Mouse (Mus musculus) midbrain, embryonic 11.5 days (tissue): ENCODE measurements around the gene Cdk19. TPM values are rescaled to one million over a fixed set of nuclear protein-coding genes. Genes with fewer than 3 reads are reported as not detected.
A peak's percentile ranks its signal among the peaks of the same experiment; 100 is the strongest.

Experiments
- ATAC-seq: fragments of 200-750 bp; cut with Nextera tagmentation; 2 replicates; pipeline ENCODE4 v1.8.0; 2017; ENCODE audit warnings: moderate TSS enrichment, moderate library complexity; ENCODE audit not compliant: low FRiP score
- DNase-seq: peaks from one replicate; pipeline ENCODE4 v3.0.0; 2015; ENCODE audit warnings: low spot score; ENCODE audit errors: missing footprints
- H3K27ac ChIP-seq: fragments of 300-500 bp; sonication (generic); 2 replicates; pipeline ENCODE4 v1.5.1; 2014; ENCODE audit warnings: low read depth, low read length
- H3K27me3 ChIP-seq: fragments of 300-500 bp; sonication (generic); 2 replicates; pipeline ENCODE4 v1.6.1; 2014; ENCODE audit warnings: mild to moderate bottlenecking, low read length, moderate library complexity, mixed read lengths; ENCODE audit not compliant: control insufficient read depth, insufficient read depth
- H3K36me3 ChIP-seq: fragments of 300-500 bp; sonication (generic); 2 replicates; pipeline ENCODE4 v1.6.1; 2014; ENCODE audit warnings: mild to moderate bottlenecking, low read length, moderate library complexity, mixed read lengths; ENCODE audit not compliant: control insufficient read depth, insufficient read depth
- H3K4me1 ChIP-seq: fragments of 300-500 bp; sonication (generic); 2 replicates; pipeline ENCODE4 v1.6.1; 2014; ENCODE audit warnings: low read length; ENCODE audit not compliant: control insufficient read depth, insufficient read depth
- H3K4me2 ChIP-seq: fragments of 300-500 bp; sonication (generic); 2 replicates; pipeline ENCODE4 v1.6.1; 2014; ENCODE audit warnings: mild to moderate bottlenecking, moderate library complexity
- H3K4me3 ChIP-seq: fragments of 300-500 bp; sonication (generic); 2 replicates; pipeline ENCODE4 v1.5.1; 2014; ENCODE audit warnings: low read depth, low read length
- H3K9ac ChIP-seq: fragments of 300-500 bp; sonication (generic); 2 replicates; pipeline ENCODE4 v1.6.1; 2014; ENCODE audit warnings: low read length
- H3K9me3 ChIP-seq: fragments of 300-500 bp; sonication (generic); 2 replicates; pipeline ENCODE4 v1.6.1; 2016; ENCODE audit warnings: low read length; ENCODE audit not compliant: control insufficient read depth
- WGBS: fragments of 180-500 bp; shearing (Covaris S2); extraction: QIAGEN DNeasy Blood & Tissue Kit; methylation state at CpG from one replicate; pipeline ENCODE4 v1.1.7; 2014; 5-methylcytosine and 5-hydroxymethylcytosine counted together
- polyA plus RNA-seq: library from polyadenylated mRNA; unstranded; fragments of >200 nt; fragmentation: Nextera tagmentation; extraction: Ambion mirVana; gene quantifications from 2 replicates; pipeline ENCODE4 v1.2.1, GENCODE M21; 2014

The Cdk19 gene
- polyA plus RNA-seq, 1 experiment from 2014 or later: 7.3 TPM

GRCm38 (mm10) chr10:40523312-40523975, 184.1 kb downstream of the Cdk19 start:
- no peak overlapping the region for H3K9ac ChIP-seq
- H3K4me1 ChIP-seq: peaks cover 6% of the 10 kb centered on the region; the same call in 1 of the 2 replicates
- no peak overlapping the region for H3K4me2 ChIP-seq
- WGBS: 74% methylated on average over 7 of the region's 7 CpGs
- no peak overlapping the region for H3K27ac ChIP-seq
- H3K27me3 ChIP-seq: no peaks in the 10 kb centered on the region
- DNase-seq: no peak
- ATAC-seq: no peak
- H3K9me3 ChIP-seq: no peaks in the 10 kb centered on the region
- no peaks in the 10 kb centered on the region for H3K36me3 ChIP-seq
- H3K4me3 ChIP-seq: no peak overlapping the region

DNA sequence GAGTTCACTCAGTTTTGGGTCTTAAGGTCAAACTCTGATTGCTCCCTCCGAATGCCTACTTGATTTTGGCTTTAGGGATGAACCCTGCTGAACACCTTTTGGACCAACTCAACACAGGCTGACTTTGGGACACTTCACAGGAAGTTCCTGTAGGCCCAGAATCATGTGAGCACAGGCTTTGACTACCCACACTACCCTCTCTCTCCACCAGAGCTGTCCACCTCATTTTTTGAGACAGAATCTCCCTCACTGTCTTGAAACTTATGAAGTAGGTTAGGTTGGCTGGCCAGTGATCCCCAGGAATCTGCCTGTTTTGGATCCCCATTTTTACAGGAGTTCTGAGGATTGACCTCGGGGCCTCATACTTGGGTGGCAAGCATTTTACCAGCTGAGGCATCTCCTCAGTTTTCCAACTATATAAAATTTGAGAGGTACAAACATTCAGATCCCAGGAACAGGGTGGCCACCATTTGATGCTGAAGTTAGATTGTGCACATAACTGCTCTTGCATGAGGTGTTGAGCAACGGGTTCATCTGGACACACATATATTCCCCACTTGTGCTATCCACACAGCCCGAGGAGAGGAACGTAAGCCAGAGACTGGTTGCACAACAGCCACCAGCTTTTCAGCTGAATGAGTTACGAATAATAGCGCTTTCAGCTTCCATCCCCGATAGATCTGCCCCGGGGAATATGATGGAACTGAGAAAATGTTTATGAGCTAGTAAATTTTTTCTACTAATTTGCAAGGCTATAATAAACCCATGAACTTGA, 184.9 kb downstream of the Cdk19 start:
- ATAC-seq (no peak), DNase-seq (no peak)
- Histone ChIP-seq H3K4me1 (peaks cover 6% of the 10 kb centered on the region; the same call in 1 of the 2 replicates), H3K4me3 (no peak overlapping the region), H3K4me2 (no peak overlapping the region), H3K27me3 (no peaks in the 10 kb centered on the region), H3K27ac (no peak overlapping the region), H3K9ac (no peak overlapping the region), H3K36me3 (no peaks in the 10 kb centered on the region), H3K9me3 (no peaks in the 10 kb centered on the region)
- WGBS: 82% methylated on average over 9 of the region's 9 CpGs

DNA sequence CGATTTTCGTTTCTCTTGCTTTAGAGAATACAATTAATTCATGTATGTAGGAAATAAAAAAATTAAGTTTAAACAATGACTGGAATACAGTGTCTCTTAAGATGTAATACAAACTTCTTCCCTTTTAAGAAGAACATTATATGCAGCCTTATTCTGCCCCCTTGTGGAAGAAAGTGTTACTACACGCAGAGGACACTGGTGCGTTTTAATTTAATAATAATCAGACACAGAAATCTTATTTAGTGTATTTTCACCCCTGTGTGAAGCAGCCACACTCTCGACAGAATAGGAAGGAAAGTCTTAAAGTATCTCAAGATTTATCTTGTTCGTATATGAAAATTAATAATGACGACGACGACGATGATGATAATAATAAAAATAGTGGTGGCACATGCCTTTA, 185.6 kb downstream of the Cdk19 start:
- H3K4me3 ChIP-seq: no peak overlapping the region
- 35% methylated on average over 10 of the region's 10 CpGs for WGBS

GRCm38 (mm10) chr10:40525616-40526155, 186.3 kb downstream of the Cdk19 start:
- H3K9me3 ChIP-seq: no peaks in the 10 kb centered on the region
- H3K4me3 ChIP-seq: no peak overlapping the region
- DNase-seq (no peak), ATAC-seq (no peak)
- no peak overlapping the region for H3K27ac ChIP-seq
- 71% methylated on average over 9 of the region's 9 CpGs for WGBS
- H3K4me1 ChIP-seq: peaks cover 6% of the 10 kb centered on the region; the same call in 1 of the 2 replicates
- H3K9ac ChIP-seq: peak overlapping the region; percentile 16; the same call in 1 of the 2 replicates
- no peaks in the 10 kb centered on the region for H3K36me3 ChIP-seq
- H3K27me3 ChIP-seq: no peaks in the 10 kb centered on the region
- no peak overlapping the region for H3K4me2 ChIP-seq

More for the DNA sequence above, 185.6 kb downstream of the Cdk19 start:
- no peaks in the 10 kb centered on the region for H3K27me3 ChIP-seq
- peaks cover 6% of the 10 kb centered on the region; the same call in 1 of the 2 replicates for H3K4me1 ChIP-seq
- DNase-seq (peak; percentile 94), ATAC-seq (no peak)
- H3K36me3 ChIP-seq: no peaks in the 10 kb centered on the region
- H3K27ac ChIP-seq: no peak overlapping the region
- no peak overlapping the region for H3K4me2 ChIP-seq
- H3K9me3 ChIP-seq: no peaks in the 10 kb centered on the region
- no peak overlapping the region for H3K9ac ChIP-seq

- no peak overlapping the region for H3K27ac ChIP-seq
- ATAC-seq (no peak), DNase-seq (no peak)
- WGBS: 89% methylated on average over 8 of the region's 8 CpGs
- peak overlapping the region; percentile 16; the same call in 1 of the 2 replicates for H3K9ac ChIP-seq
- H3K27me3 ChIP-seq: no peaks in the 10 kb centered on the region
- no peak overlapping the region for H3K4me2 ChIP-seq
- no peak overlapping the region for H3K4me3 ChIP-seq
- H3K36me3 ChIP-seq: no peaks in the 10 kb centered on the region
- H3K9me3 ChIP-seq: no peaks in the 10 kb centered on the region
- H3K4me1 ChIP-seq: peaks cover 2% of the 10 kb centered on the region; the same call in 1 of the 2 replicates
Observed at GRCm38 (mm10) chr10:40526301-40526761, 187.0 kb downstream of the Cdk19 start.

DNA sequence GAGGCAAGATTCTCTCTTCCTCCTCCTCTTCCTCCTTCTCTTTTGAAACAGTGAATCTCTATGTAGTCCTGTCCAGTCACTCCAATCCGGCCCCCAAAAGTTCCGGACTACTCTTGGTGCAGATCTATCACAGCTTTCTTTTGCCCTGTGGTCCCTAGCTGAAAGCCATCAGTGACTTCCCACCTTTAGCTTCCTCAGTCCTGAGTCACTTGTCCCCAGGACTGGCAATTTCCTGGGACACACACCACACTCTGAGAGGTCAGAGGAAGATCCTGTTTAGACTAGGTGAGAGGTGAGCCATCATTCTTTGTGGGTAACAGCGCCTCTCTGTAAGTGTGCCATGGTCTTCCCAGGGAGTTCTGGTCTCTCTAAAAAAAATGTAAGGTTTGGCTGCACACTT, 187.6 kb downstream of the Cdk19 start:
- H3K9me3 ChIP-seq: no peaks in the 10 kb centered on the region
- H3K27me3 ChIP-seq: no peaks in the 10 kb centered on the region
- 80% methylated on average over 3 of the region's 3 CpGs for WGBS

GRCm38 (mm10) chr10:40527573-40527972, 188.2 kb downstream of the Cdk19 start:
- Histone ChIP-seq H3K4me2 (no peak overlapping the region), H3K4me1 (no peaks in the 10 kb centered on the region), H3K9ac (no peak overlapping the region), H3K27me3 (no peaks in the 10 kb centered on the region), H3K36me3 (no peaks in the 10 kb centered on the region), H3K4me3 (no peak overlapping the region), H3K27ac (no peak overlapping the region), H3K9me3 (no peaks in the 10 kb centered on the region)
- 72% methylated on average over 8 of the region's 8 CpGs for WGBS
- DNase-seq (no peak), ATAC-seq (no peak)

More for the DNA sequence above, 187.6 kb downstream of the Cdk19 start:
- ATAC-seq (no peak), DNase-seq (no peak)
- Histone ChIP-seq H3K4me3 (no peak overlapping the region), H3K9ac (no peak overlapping the region), H3K4me1 (peaks cover 2% of the 10 kb centered on the region; the same call in 1 of the 2 replicates), H3K36me3 (no peaks in the 10 kb centered on the region), H3K27ac (no peak overlapping the region), H3K4me2 (no peak overlapping the region)

DNA sequence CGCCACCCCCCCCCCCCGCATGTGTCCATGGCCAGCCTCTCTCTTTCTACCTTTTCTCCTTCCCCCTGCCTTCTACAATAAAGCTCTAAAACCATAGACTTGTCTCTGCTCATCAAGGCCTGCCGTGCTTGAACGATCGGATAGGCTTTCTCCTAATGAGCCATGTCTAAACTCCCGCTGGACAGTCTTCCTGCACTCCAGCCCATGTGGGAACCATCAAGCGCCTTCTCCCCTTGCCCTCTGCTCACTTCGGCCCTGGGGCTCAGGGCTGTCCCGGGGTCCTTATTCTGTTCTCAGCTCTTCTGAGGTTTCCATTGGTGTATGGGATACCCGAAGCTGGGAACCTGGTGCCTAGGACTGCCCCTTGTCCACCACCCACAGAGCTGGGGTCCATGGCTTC, 189.3 kb downstream of the Cdk19 start:
- Histone ChIP-seq H3K36me3 (no peaks in the 10 kb centered on the region), H3K27me3 (no peaks in the 10 kb centered on the region), H3K9ac (no peak overlapping the region), H3K4me3 (no peak overlapping the region), H3K27ac (no peak overlapping the region), H3K9me3 (no peaks in the 10 kb centered on the region), H3K4me1 (no peaks in the 10 kb centered on the region), H3K4me2 (no peak overlapping the region)
- 69% methylated on average over 8 of the region's 10 CpGs for WGBS
- ATAC-seq: no peak
- DNase-seq: no peak

DNA sequence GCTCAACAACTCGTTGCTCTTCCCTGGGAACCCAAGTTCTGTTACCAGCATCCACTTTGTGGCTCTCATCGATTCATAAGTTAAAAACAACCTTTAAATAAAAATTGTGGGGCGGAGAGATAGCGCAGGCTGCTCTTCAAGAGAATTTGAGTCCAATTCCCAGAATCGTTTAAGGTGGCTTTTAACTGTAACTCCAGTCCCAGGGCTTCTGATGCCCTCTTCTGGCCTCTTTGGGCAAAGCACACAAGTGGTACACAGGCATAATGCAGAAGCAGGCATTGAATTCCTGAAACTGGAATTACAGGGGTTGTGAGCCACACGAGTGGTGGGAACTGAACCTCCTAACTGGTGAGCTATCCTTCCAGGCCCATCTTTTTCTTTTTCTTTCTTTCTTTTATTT, 190.3 kb downstream of the Cdk19 start:
- DNase-seq (peak; percentile 90), ATAC-seq (no peak)
- Histone ChIP-seq H3K36me3 (no peaks in the 10 kb centered on the region), H3K27ac (no peak overlapping the region), H3K9me3 (no peaks in the 10 kb centered on the region), H3K9ac (no peak overlapping the region), H3K4me2 (no peak overlapping the region), H3K27me3 (no peaks in the 10 kb centered on the region), H3K4me1 (no peaks in the 10 kb centered on the region), H3K4me3 (no peak overlapping the region)
- 66% methylated on average over 6 of the region's 6 CpGs for WGBS
